Mouse (Mus musculus): ENCODE data around the gene Fto.

Gene Fto

DNA sequence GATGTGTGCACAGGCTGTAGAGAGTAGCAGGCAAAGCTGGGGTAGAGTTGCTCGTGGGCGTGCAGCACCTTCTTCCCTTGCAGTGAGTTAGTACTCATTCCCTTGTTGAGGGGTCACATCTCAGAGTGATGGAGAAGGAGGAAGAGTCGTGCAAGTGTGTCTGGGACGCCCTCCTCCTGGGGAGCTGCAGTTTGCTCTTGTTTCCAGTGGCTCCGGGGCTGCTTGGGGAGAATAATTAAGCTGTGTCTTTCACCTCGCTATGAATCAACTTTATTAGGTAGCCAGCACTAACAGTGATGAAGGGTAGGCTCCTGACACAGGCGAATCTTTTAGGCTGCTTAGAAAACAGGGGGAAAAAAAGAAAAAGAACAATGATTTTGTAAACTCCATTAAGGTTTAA lies 203.1 kb downstream of the Fto start:
- H3K27me3 ChIP-seq (ENCODE audit: insufficient read depth, low read length) = no peaks in the 10 kb centered on the region
- H3K9me3 ChIP-seq (ENCODE audit: low read length) = no peaks in the 10 kb centered on the region
- H3K36me3 ChIP-seq (ENCODE audit: insufficient read depth, low read length) = no peaks in the 10 kb centered on the region
- no peak for TF ChIP-seq POU5F1 (IDR thresholded peaks at IDR 0.05; ENCODE audit: borderline replicate concordance, low read length)
- no peak for TF ChIP-seq CTCF (conservative IDR thresholded peaks at IDR 0.05; ENCODE audit: low read length)
- TF ChIP-seq NANOG (IDR thresholded peaks at IDR 0.05; ENCODE audit: borderline replicate concordance, low read length) = no peak
- no peak overlapping the region for H3K4me3 ChIP-seq (replicated peaks; ENCODE audit: low read length)
- no peaks in the 10 kb centered on the region; the same call in 1 of the 2 replicates for H3K4me1 ChIP-seq (replicated peaks; ENCODE audit: low read depth, low read length)

GRCm38 (mm10) chr8:91518085-91518484 lies 204.8 kb downstream of the Fto start:
- Histone ChIP-seq H3K4me3 (replicated peaks; ENCODE audit: low read length) (no peak overlapping the region), H3K9me3 (ENCODE audit: low read length) (no peaks in the 10 kb centered on the region), H3K36me3 (ENCODE audit: insufficient read depth, low read length) (no peaks in the 10 kb centered on the region), H3K27me3 (ENCODE audit: insufficient read depth, low read length) (no peaks in the 10 kb centered on the region), H3K4me1 (replicated peaks; ENCODE audit: low read depth, low read length) (no peaks in the 10 kb centered on the region; the same call in 1 of the 2 replicates)
- TF ChIP-seq CTCF (conservative IDR thresholded peaks at IDR 0.05; ENCODE audit: low read length) (no peak), POU5F1 (IDR thresholded peaks at IDR 0.05; ENCODE audit: borderline replicate concordance, low read length) (no peak), NANOG (IDR thresholded peaks at IDR 0.05; ENCODE audit: borderline replicate concordance, low read length) (no peak)

DNA sequence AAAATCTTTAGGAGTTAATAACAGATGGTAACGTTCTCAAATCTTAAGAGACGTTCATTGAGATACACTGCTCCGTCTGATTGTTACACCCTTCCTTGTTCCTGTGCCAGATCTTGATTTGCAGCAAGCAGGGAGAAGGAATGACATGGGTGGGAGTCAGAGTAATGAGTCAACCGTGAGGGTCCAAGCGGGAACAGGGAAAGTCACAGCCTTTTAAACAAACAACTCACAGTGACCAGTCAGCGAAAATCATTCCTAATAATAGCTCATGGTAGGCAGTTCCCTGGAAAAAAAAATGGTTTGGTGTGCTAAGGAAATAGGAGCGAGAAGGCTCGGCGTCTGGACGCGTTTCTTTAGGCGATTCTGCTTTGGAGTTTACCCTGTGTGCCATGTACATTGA lies 208.9 kb downstream of the Fto start:
- H3K36me3 ChIP-seq (ENCODE audit: insufficient read depth, low read length) = no peaks in the 10 kb centered on the region
- H3K4me3 ChIP-seq (replicated peaks; ENCODE audit: low read length) = no peak overlapping the region
- no peaks in the 10 kb centered on the region; the same call in 1 of the 2 replicates for H3K4me1 ChIP-seq (replicated peaks; ENCODE audit: low read depth, low read length)
- no peak for TF ChIP-seq NANOG (IDR thresholded peaks at IDR 0.05; ENCODE audit: borderline replicate concordance, low read length)
- no peak for TF ChIP-seq POU5F1 (IDR thresholded peaks at IDR 0.05; ENCODE audit: borderline replicate concordance, low read length)
- H3K27me3 ChIP-seq (ENCODE audit: insufficient read depth, low read length) = no peaks in the 10 kb centered on the region
- H3K9me3 ChIP-seq (ENCODE audit: low read length) = no peaks in the 10 kb centered on the region

DNA sequence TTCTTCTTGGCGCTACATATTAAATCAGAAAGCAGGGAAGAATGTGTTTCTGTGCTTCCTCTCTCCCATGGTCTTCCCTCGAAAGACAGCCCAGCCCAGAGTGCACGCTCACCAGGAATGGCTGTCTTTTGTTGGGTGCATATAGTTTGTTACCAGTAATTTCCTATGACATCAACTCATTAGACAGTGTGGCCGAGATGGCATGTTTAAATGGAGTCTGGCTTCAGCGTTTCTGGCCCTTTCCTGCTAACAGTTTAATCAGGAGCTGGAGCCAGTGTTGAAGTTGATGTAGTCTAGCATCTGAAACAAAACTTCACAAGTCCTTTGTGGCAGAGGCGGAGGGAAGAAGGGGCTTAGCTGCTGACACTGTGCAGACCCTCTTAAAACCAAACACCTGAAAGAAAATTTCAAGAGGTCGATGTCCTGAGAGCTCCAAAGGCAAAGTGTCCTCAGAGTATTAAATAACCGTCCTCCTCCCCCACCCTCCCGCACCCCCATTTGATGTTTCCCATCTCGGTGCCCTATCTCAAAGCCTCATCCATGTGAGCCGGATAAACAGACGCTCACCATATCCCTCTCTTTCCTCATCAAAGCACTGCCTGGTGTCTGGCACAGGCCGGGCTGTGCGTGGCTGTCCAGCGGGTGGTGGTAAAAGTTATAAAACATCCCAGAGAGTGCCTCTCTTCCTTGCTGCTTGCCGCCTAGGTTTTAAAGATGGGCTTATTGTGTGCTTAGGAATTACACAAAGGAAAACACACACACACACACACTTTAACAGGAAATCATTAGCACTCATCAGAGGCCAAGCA lies 210.9 kb downstream of the Fto start:
- no peaks in the 10 kb centered on the region for H3K36me3 ChIP-seq (ENCODE audit: insufficient read depth, low read length)
- no peaks in the 10 kb centered on the region for H3K9me3 ChIP-seq (ENCODE audit: low read length)
- TF ChIP-seq NANOG (IDR thresholded peaks at IDR 0.05; ENCODE audit: borderline replicate concordance, low read length) (no peak), CTCF (conservative IDR thresholded peaks at IDR 0.05; ENCODE audit: low read length) (no peak), POU5F1 (IDR thresholded peaks at IDR 0.05; ENCODE audit: borderline replicate concordance, low read length) (no peak)

DNA sequence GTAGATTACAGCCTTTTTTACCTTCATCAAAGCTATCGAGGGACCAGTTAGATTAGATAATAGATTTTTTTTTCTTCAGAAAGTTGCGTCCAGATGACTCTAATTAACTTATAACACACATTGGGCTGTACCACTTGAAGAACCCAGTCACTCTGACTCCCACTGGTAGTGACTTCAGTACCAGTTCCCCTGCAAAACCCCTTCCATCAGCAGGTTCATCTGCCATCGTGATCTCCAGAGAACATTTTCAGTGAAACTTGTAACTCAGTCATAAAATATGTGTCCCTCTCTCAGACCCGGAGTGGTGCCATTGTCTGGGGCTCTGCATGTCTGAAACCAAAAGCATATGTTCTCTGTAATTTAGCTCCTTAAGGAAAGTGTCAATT lies 211.5 kb downstream of the Fto start:
- no peaks in the 10 kb centered on the region for H3K9me3 ChIP-seq (ENCODE audit: low read length)
- H3K36me3 ChIP-seq (ENCODE audit: insufficient read depth, low read length) = no peaks in the 10 kb centered on the region
- TF ChIP-seq POU5F1 (IDR thresholded peaks at IDR 0.05; ENCODE audit: borderline replicate concordance, low read length) (no peak), CTCF (conservative IDR thresholded peaks at IDR 0.05; ENCODE audit: low read length) (no peak), NANOG (IDR thresholded peaks at IDR 0.05; ENCODE audit: borderline replicate concordance, low read length) (no peak)
- no peak overlapping the region for H3K4me3 ChIP-seq (replicated peaks; ENCODE audit: low read length)
- H3K27me3 ChIP-seq (ENCODE audit: insufficient read depth, low read length) = no peaks in the 10 kb centered on the region
- H3K4me1 ChIP-seq (replicated peaks; ENCODE audit: low read depth, low read length) = no peaks in the 10 kb centered on the region; the same call in 1 of the 2 replicates

More for the DNA sequence above, 210.9 kb downstream of the Fto start:
- Histone ChIP-seq H3K4me3 (replicated peaks; ENCODE audit: low read length) (no peak overlapping the region), H3K4me1 (replicated peaks; ENCODE audit: low read depth, low read length) (no peaks in the 10 kb centered on the region; the same call in 1 of the 2 replicates), H3K27me3 (ENCODE audit: insufficient read depth, low read length) (no peaks in the 10 kb centered on the region)

DNA sequence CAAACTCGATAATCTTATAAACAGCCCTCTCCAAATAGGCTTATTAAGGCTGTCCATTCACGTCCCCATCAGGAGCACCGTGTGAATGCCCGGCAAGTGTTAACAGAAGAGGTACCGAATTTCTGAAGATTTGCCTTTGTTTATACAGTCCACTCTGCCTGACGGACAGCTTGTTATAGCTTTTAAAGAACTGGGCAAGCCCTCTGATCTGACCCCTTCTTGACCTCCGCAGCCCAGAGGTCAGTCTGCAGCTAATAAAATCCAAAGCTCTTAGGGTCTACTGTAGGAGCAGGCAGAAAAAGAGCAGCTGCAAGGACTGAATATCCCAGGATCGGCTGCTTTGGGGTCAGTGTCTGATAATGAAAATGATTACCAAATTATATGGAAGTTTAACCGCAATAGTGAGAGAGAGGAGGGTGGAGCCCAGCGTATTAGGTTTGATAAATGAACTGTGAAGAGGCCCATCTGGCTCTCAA lies 212.1 kb downstream of the Fto start:
- Histone ChIP-seq H3K9me3 (ENCODE audit: low read length) (no peaks in the 10 kb centered on the region), H3K4me1 (replicated peaks; ENCODE audit: low read depth, low read length) (no peaks in the 10 kb centered on the region; the same call in 1 of the 2 replicates), H3K27me3 (ENCODE audit: insufficient read depth, low read length) (no peaks in the 10 kb centered on the region), H3K4me3 (replicated peaks; ENCODE audit: low read length) (no peak overlapping the region), H3K36me3 (ENCODE audit: insufficient read depth, low read length) (no peaks in the 10 kb centered on the region)
- no peak for TF ChIP-seq NANOG (IDR thresholded peaks at IDR 0.05; ENCODE audit: borderline replicate concordance, low read length)
- no peak for TF ChIP-seq POU5F1 (IDR thresholded peaks at IDR 0.05; ENCODE audit: borderline replicate concordance, low read length)
- TF ChIP-seq CTCF (conservative IDR thresholded peaks at IDR 0.05; ENCODE audit: low read length) = no peak

- peaks cover 14% of the 10 kb centered on the region for H3K4me1 ChIP-seq (replicated peaks; ENCODE audit: low read depth, low read length)
- no peaks in the 10 kb centered on the region for H3K27me3 ChIP-seq (ENCODE audit: insufficient read depth, low read length)
- no peaks in the 10 kb centered on the region for H3K36me3 ChIP-seq (ENCODE audit: insufficient read depth, low read length)
- no peak for TF ChIP-seq NANOG (IDR thresholded peaks at IDR 0.05; ENCODE audit: borderline replicate concordance, low read length)
- no peak for TF ChIP-seq POU5F1 (IDR thresholded peaks at IDR 0.05; ENCODE audit: borderline replicate concordance, low read length)
- no peak for TF ChIP-seq CTCF (conservative IDR thresholded peaks at IDR 0.05; ENCODE audit: low read length)
- H3K4me3 ChIP-seq (replicated peaks; ENCODE audit: low read length) = no peak overlapping the region
- no peaks in the 10 kb centered on the region for H3K9me3 ChIP-seq (ENCODE audit: low read length)
These were observed 215.6 kb downstream of the Fto start for GRCm38 (mm10) chr8:91528967-91529366.

- H3K27me3 ChIP-seq (ENCODE audit: insufficient read depth, low read length) = no peaks in the 10 kb centered on the region
- H3K36me3 ChIP-seq (ENCODE audit: insufficient read depth, low read length) = no peaks in the 10 kb centered on the region
- TF ChIP-seq POU5F1 (IDR thresholded peaks at IDR 0.05; ENCODE audit: borderline replicate concordance, low read length) (no peak), CTCF (conservative IDR thresholded peaks at IDR 0.05; ENCODE audit: low read length) (no peak), NANOG (IDR thresholded peaks at IDR 0.05; ENCODE audit: borderline replicate concordance, low read length) (no peak)
- no peak overlapping the region for H3K4me3 ChIP-seq (replicated peaks; ENCODE audit: low read length)
- peaks cover 14% of the 10 kb centered on the region for H3K4me1 ChIP-seq (replicated peaks; ENCODE audit: low read depth, low read length)
- H3K9me3 ChIP-seq (ENCODE audit: low read length) = no peaks in the 10 kb centered on the region
These were observed 216.4 kb downstream of the Fto start for GRCm38 (mm10) chr8:91529699-91530098.
